Mouse (Mus musculus) CH12.LX (cell line): ENCODE results near the gene Vtcn1. TPM values are rescaled to one million over a fixed set of nuclear protein-coding genes. Genes with fewer than 3 reads are reported as not detected.

Experiments used
- DNase-seq: peaks from one replicate; pipeline ENCODE4 v3.0.0-alpha.2; 2013; ENCODE audit errors: extremely low read depth
- H3K27ac ChIP-seq: 2 replicates; pipeline ENCODE4 v1.5.1; 2012; ENCODE audit warnings: low read depth, mild to moderate bottlenecking, control low read depth, moderate library complexity; ENCODE audit not compliant: insufficient read depth
- H3K27me3 ChIP-seq: replicated peaks from 2 replicates; pipeline ENCODE3; 2012; ENCODE audit warnings: inconsistent platforms
- H3K36me3 ChIP-seq, 2 experiments: replicated peaks in 1 of 2; 2 replicates each; pipeline versions ENCODE3 to v1.6.1; 2012; ENCODE audit warnings: inconsistent platforms in 1 of 2, low read length in 1 of 2, mild to moderate bottlenecking in 1 of 2, mixed read lengths in 1 of 2, moderate library complexity in 1 of 2; ENCODE audit not compliant: control insufficient read depth in 1 of 2, insufficient read depth in 1 of 2
- H3K4me1 ChIP-seq, 2 experiments: 2 replicates each; pipeline ENCODE4 v1.6.1; 2012; ENCODE audit warnings: inconsistent platforms in 1 of 2, moderate library complexity in 1 of 2; ENCODE audit not compliant: insufficient read depth in 2 of 2, control insufficient read depth in 1 of 2
- H3K4me2 ChIP-seq: 2 replicates; pipeline ENCODE4 v1.6.1; 2012; ENCODE audit warnings: low read depth, mild to moderate bottlenecking, control low read depth; ENCODE audit not compliant: poor library complexity, insufficient read depth, severe bottlenecking
- H3K4me3 ChIP-seq, 3 experiments: fragments of 150-350 bp in 1 of 3; sonication (generic) in 1 of 3; replicated peaks in 1 of 3; 2 replicates each; pipeline versions ENCODE3 to v1.5.1; 2011 to 2012; ENCODE audit warnings: low read depth in 2 of 3, low read length in 2 of 3, mild to moderate bottlenecking in 2 of 3, moderate library complexity in 2 of 3, control low read depth in 1 of 3, improper control_type of control experiment in 1 of 3, inconsistent platforms in 1 of 3, mixed read lengths in 1 of 3; ENCODE audit not compliant: poor library complexity in 1 of 3
- H3K79me2 ChIP-seq: replicated peaks from 2 replicates; pipeline ENCODE4 v1.6.1; 2012; ENCODE audit warnings: mild to moderate bottlenecking, moderate library complexity; ENCODE audit not compliant: control insufficient read depth, poor library complexity, insufficient read depth, severe bottlenecking; ENCODE audit errors: extremely low read depth
- H3K9ac ChIP-seq: 2 replicates; pipeline ENCODE4 v1.6.1; 2012; ENCODE audit warnings: low read depth, mild to moderate bottlenecking, control low read depth, moderate library complexity; ENCODE audit not compliant: insufficient read depth
- H3K9me3 ChIP-seq: replicated peaks from 2 replicates; pipeline ENCODE3; 2012; ENCODE audit warnings: low read length, inconsistent platforms, mixed read lengths
- CHD1 ChIP-seq: IDR thresholded peaks from 2 replicates; pipeline ENCODE4 v1.6.1; 2012; ENCODE audit warnings: low read depth, low read length, improper control_type of control experiment, inconsistent platforms
- CTCF ChIP-seq, 2 experiments: IDR thresholded peaks in 1 of 2; conservative IDR thresholded peaks in 1 of 2; 2 replicates each; pipeline ENCODE4 v1.5.1; 2011 to 2012; ENCODE audit warnings: low read depth in 2 of 2, low read length in 2 of 2, improper control_type of control experiment in 1 of 2, inconsistent platforms in 1 of 2, mild to moderate bottlenecking in 1 of 2, moderate library complexity in 1 of 2
- ELF1 ChIP-seq: IDR thresholded peaks from 2 replicates; pipeline ENCODE4 v1.6.1; 2014; ENCODE audit warnings: low read depth, mild to moderate bottlenecking, inconsistent platforms, low read length, improper control_type of control experiment
- EP300 ChIP-seq: IDR thresholded peaks from 2 replicates; pipeline ENCODE4 v1.6.1; 2011; ENCODE audit warnings: low read length, improper control_type of control experiment
- ETS1 ChIP-seq: conservative IDR thresholded peaks from 2 replicates; pipeline ENCODE4 v1.6.1; 2012; ENCODE audit warnings: low read depth, mild to moderate bottlenecking, inconsistent platforms, low read length, improper control_type of control experiment, moderate library complexity
- HCFC1 ChIP-seq: IDR thresholded peaks from 2 replicates; pipeline ENCODE4 v1.6.1; 2012; ENCODE audit warnings: low read depth, mild to moderate bottlenecking, inconsistent platforms, low read length, improper control_type of control experiment
- IRF4 ChIP-seq: IDR thresholded peaks from 2 replicates; pipeline ENCODE4 v1.6.1; 2014; ENCODE audit warnings: low read depth, mild to moderate bottlenecking, inconsistent platforms, low read length, improper control_type of control experiment
- JUN ChIP-seq: IDR thresholded peaks from 2 replicates; pipeline ENCODE4 v1.6.1; 2011; ENCODE audit warnings: low read depth, mild to moderate bottlenecking, low read length, improper control_type of control experiment, moderate library complexity; ENCODE audit not compliant: insufficient read depth
- JUND ChIP-seq: conservative IDR thresholded peaks from 2 replicates; pipeline ENCODE4 v1.6.1; 2011; ENCODE audit warnings: low read depth, low read length, improper control_type of control experiment
- MAFK ChIP-seq: IDR thresholded peaks from 2 replicates; pipeline ENCODE4 v1.6.1; 2011; ENCODE audit warnings: low read length, improper control_type of control experiment; ENCODE audit not compliant: insufficient replicate concordance
- MAX ChIP-seq: IDR thresholded peaks from 2 replicates; pipeline ENCODE4 v1.6.1; 2011; ENCODE audit warnings: low read length, improper control_type of control experiment
- MEF2A ChIP-seq: IDR thresholded peaks from 2 replicates; pipeline ENCODE4 v1.6.1; 2014; ENCODE audit warnings: low read depth, mild to moderate bottlenecking, inconsistent platforms, low read length, improper control_type of control experiment, borderline replicate concordance
- MXI1 ChIP-seq: IDR thresholded peaks from 2 replicates; pipeline ENCODE4 v1.6.1; 2011; ENCODE audit warnings: mild to moderate bottlenecking, low read depth, low read length, improper control_type of control experiment
- NELFE ChIP-seq: IDR thresholded peaks from 2 replicates; pipeline ENCODE4 v1.6.1; 2011; ENCODE audit warnings: low read depth, low read length, improper control_type of control experiment
- NRF1 ChIP-seq: IDR thresholded peaks from 2 replicates; pipeline ENCODE4 v1.6.1; 2014; ENCODE audit warnings: low read depth, mild to moderate bottlenecking, inconsistent platforms, low read length, improper control_type of control experiment, moderate library complexity
- RAD21 ChIP-seq: IDR thresholded peaks from 2 replicates; pipeline ENCODE4 v1.6.1; 2011; ENCODE audit warnings: low read depth, mild to moderate bottlenecking, low read length, improper control_type of control experiment, moderate library complexity
- TCF12 ChIP-seq: IDR thresholded peaks from 2 replicates; pipeline ENCODE4 v1.6.1; 2014; ENCODE audit warnings: low read depth, mild to moderate bottlenecking, inconsistent platforms, low read length, improper control_type of control experiment
- UBTF ChIP-seq: IDR thresholded peaks from 2 replicates; pipeline ENCODE4 v1.6.1; 2012; ENCODE audit warnings: low read depth, mild to moderate bottlenecking, inconsistent platforms, low read length, improper control_type of control experiment, moderate library complexity
- USF1 ChIP-seq: IDR thresholded peaks from 2 replicates; pipeline ENCODE4 v1.6.1; 2014; ENCODE audit warnings: low read depth, mild to moderate bottlenecking, inconsistent platforms, low read length, improper control_type of control experiment
- USF2 ChIP-seq: conservative IDR thresholded peaks from 2 replicates; pipeline ENCODE4 v1.6.1; 2011; ENCODE audit warnings: low read depth, low read length, improper control_type of control experiment
- ZC3H11A ChIP-seq: IDR thresholded peaks from 2 replicates; pipeline ENCODE4 v1.6.1; 2012; ENCODE audit warnings: low read depth, mild to moderate bottlenecking, inconsistent platforms, low read length, improper control_type of control experiment
- ZKSCAN1 ChIP-seq: IDR thresholded peaks from 2 replicates; pipeline ENCODE4 v1.6.1; 2012; ENCODE audit warnings: low read depth, inconsistent platforms, low read length, improper control_type of control experiment, borderline replicate concordance
- ZNF384 ChIP-seq: IDR thresholded peaks from 2 replicates; pipeline ENCODE4 v1.6.1; 2012; ENCODE audit warnings: low read depth, low read length, improper control_type of control experiment, inconsistent platforms
- dilution Hi-C: fragments of 300-500 bp; cut with MboI; formaldehyde crosslinking; loops from 2 replicates; pipeline ENCODE4 v1.14.3; 2020; ENCODE audit warnings: low sequenced_read_pairs; ENCODE audit not compliant: extremely low pct_unique_long_range_greater_than_20kb, extremely low pct_ligation_motif_present
- in situ Hi-C: fragments of 300-500 bp; cut with MboI; formaldehyde crosslinking; loops from 3 replicates; pipeline ENCODE4 v1.14.3; 2019; ENCODE audit warnings: low sequenced_read_pairs, low pct_ligation_motif_present, low pct_unique_long_range_greater_than_20kb, mixed read lengths
- polyA plus RNA-seq: library from polyadenylated mRNA; unstranded; fragments of >175 nt; gene quantifications from 2 replicates; pipeline ENCODE4 v1.2.1, GENCODE M21; 2012; ENCODE audit warnings: low read depth; ENCODE audit not compliant: insufficient read length
- total RNA-seq, 2 experiments: library from RNA; depleted of rRNA; stranded (reverse); fragments of 300-350 nt in 1 of 2; fragments of >200 nt in 1 of 2; gene quantifications; 2 replicates each; pipeline ENCODE4 v1.2.3; 2012 to 2014

Gene Vtcn1
- total and polyA plus RNA-seq, 3 experiments: 0.04 to 0.14 TPM; not detected in 1

- H3K4me3 ChIP-seq: no peak overlapping the region
- dilution Hi-C loops (no loop called here), in situ Hi-C loops (no loop called here)
- H3K4me1 ChIP-seq: peaks cover 0 to 13% of the 10 kb centered on the region in 2 experiments; a peak in 2 of 4 replicates
- no peak overlapping the region for H3K27ac ChIP-seq
- no peaks in the 10 kb centered on the region for H3K27me3 ChIP-seq
- no peaks in the 10 kb centered on the region for H3K36me3 ChIP-seq
- H3K9me3 ChIP-seq: no peaks in the 10 kb centered on the region
- H3K9ac ChIP-seq: no peak overlapping the region
- no peaks in the 10 kb centered on the region for H3K79me2 ChIP-seq
- no peak for TF ChIP-seq ZKSCAN1
- TF ChIP-seq CHD1: no peak
- TF ChIP-seq USF2: no peak
- TF ChIP-seq MEF2A: no peak
- TF ChIP-seq NRF1: no peak
- TF ChIP-seq MAFK: no peak
- no peak for TF ChIP-seq CTCF (conservative IDR thresholded peaks at IDR 0.05 in 1 of 2, IDR thresholded peaks at IDR 0.05 in 1 of 2; ENCODE audit: low read depth in 2 of 2, low read length in 2 of 2)
- TF ChIP-seq RAD21: no peak
- TF ChIP-seq ZC3H11A: no peak
- TF ChIP-seq TCF12: no peak
- no peak for TF ChIP-seq HCFC1
- no peak for TF ChIP-seq IRF4
- no peak for TF ChIP-seq EP300
- no peak for TF ChIP-seq NELFE
- TF ChIP-seq ELF1: no peak
- no peak for TF ChIP-seq JUND
- H3K4me2 ChIP-seq: no peak overlapping the region
- no peak for DNase-seq
Measured at GRCm38 (mm10) chr3:100797166-100798145, 27.8 kb upstream of the Vtcn1 start.

- in situ Hi-C loops: no loop called here
- Histone ChIP-seq H3K36me3 (no peaks in the 10 kb centered on the region), H3K4me3 (no peak overlapping the region), H3K27me3 (no peaks in the 10 kb centered on the region), H3K9ac (no peak overlapping the region), H3K4me1 (peaks cover 0 to 13% of the 10 kb centered on the region in 2 experiments; a peak in 2 of 4 replicates), H3K9me3 (no peaks in the 10 kb centered on the region), H3K27ac (no peak overlapping the region), H3K79me2 (no peaks in the 10 kb centered on the region), H3K4me2 (no peak overlapping the region)
- dilution Hi-C loops: no loop called here
- no peak for TF ChIP-seq NELFE
- no peak for TF ChIP-seq JUND
- TF ChIP-seq ETS1: no peak
- no peak for TF ChIP-seq UBTF
- TF ChIP-seq MXI1: no peak
- TF ChIP-seq MAFK: no peak
- no peak for TF ChIP-seq MAX
- TF ChIP-seq ZNF384: no peak
- no peak for TF ChIP-seq USF1
- TF ChIP-seq JUN: no peak
- DNase-seq: no peak
Measured at GRCm38 (mm10) chr3:100798872-100799422, 26.3 kb upstream of the Vtcn1 start.
